Mouse (Mus musculus) heart, postnatal 0 days (tissue): ENCODE results near the gene Cldn7. TPM values are rescaled to one million over a fixed set of nuclear protein-coding genes. Genes with fewer than 3 reads are reported as not detected.

Experiments
- ATAC-seq: fragments of 200-750 bp; cut with Nextera tagmentation; 2 replicates; pipeline ENCODE4 v1.8.0; 2017; ENCODE audit warnings: low read depth, moderate number of reproducible peaks, moderate library complexity; ENCODE audit not compliant: insufficient read depth
- DNase-seq: peaks from one replicate; pipeline ENCODE4 v3.0.0-alpha.2; 2016; ENCODE audit warnings: low spot score
- H3K27ac ChIP-seq: fragments of 300-500 bp; sonication (generic); 2 replicates; pipeline ENCODE4 v1.5.1; 2014; ENCODE audit warnings: low read depth, mild to moderate bottlenecking
- H3K27me3 ChIP-seq: fragments of 300-500 bp; sonication (generic); 2 replicates; pipeline ENCODE4 v1.6.1; 2014; ENCODE audit warnings: low read length, mixed read lengths; ENCODE audit not compliant: control insufficient read depth, insufficient read depth
- H3K36me3 ChIP-seq: fragments of 300-500 bp; sonication (generic); replicated peaks from 2 replicates; pipeline ENCODE4 v1.6.1; 2014; ENCODE audit warnings: low read length, mixed read lengths; ENCODE audit not compliant: control insufficient read depth, insufficient read depth
- H3K4me1 ChIP-seq: fragments of 300-500 bp; sonication (generic); 2 replicates; pipeline ENCODE4 v1.6.1; 2014; ENCODE audit warnings: antibody characterized with exemption; ENCODE audit not compliant: control insufficient read depth, insufficient read depth
- H3K4me2 ChIP-seq: fragments of 300-500 bp; sonication (generic); 2 replicates; pipeline ENCODE4 v1.6.1; 2014; ENCODE audit warnings: low read depth, mild to moderate bottlenecking, low read length, moderate library complexity
- H3K4me3 ChIP-seq: fragments of 300-500 bp; sonication (generic); 2 replicates; pipeline ENCODE4 v1.5.1; 2014; ENCODE audit warnings: low read depth, low read length
- H3K9ac ChIP-seq: fragments of 300-500 bp; sonication (generic); replicated peaks from 2 replicates; pipeline ENCODE4 v1.6.1; 2014; ENCODE audit warnings: low read depth, low read length, mixed read lengths
- H3K9me3 ChIP-seq: fragments of 300-500 bp; sonication (generic); replicated peaks from 2 replicates; pipeline ENCODE4 v1.6.1; 2016; ENCODE audit warnings: low read length; ENCODE audit not compliant: control insufficient read depth
- CTCF ChIP-seq: IDR thresholded peaks from 2 replicates; pipeline ENCODE4 v1.5.1; 2016; ENCODE audit warnings: antibody characterized with exemption, control low read depth, low read depth
- EP300 ChIP-seq: IDR thresholded peaks from 2 replicates; pipeline ENCODE4 v1.6.1; 2016; ENCODE audit warnings: antibody characterized with exemption, low read depth
- WGBS: fragments of 180-500 bp; shearing (Covaris S2); extraction: QIAGEN DNeasy Blood & Tissue Kit; methylation state at CpG from one replicate; pipeline ENCODE4 v1.1.7; 2014; 5-methylcytosine and 5-hydroxymethylcytosine counted together
- polyA plus RNA-seq: library from polyadenylated mRNA; unstranded; fragments of >200 nt; fragmentation: Nextera tagmentation; extraction: Ambion mirVana; gene quantifications from 2 replicates; pipeline ENCODE4 v1.2.1, GENCODE M21; 2015
- total RNA-seq: library from RNA; depleted of rRNA; stranded (reverse); fragments of >200 nt; gene quantifications from 2 replicates; pipeline ENCODE4 v1.2.3, GENCODE M21; 2014; ENCODE audit warnings: low replicate concordance

The Cldn7 gene
- total and polyA plus RNA-seq, 2 experiments from 2014 or later: 0.64 TPM; not detected in 1

DNA sequence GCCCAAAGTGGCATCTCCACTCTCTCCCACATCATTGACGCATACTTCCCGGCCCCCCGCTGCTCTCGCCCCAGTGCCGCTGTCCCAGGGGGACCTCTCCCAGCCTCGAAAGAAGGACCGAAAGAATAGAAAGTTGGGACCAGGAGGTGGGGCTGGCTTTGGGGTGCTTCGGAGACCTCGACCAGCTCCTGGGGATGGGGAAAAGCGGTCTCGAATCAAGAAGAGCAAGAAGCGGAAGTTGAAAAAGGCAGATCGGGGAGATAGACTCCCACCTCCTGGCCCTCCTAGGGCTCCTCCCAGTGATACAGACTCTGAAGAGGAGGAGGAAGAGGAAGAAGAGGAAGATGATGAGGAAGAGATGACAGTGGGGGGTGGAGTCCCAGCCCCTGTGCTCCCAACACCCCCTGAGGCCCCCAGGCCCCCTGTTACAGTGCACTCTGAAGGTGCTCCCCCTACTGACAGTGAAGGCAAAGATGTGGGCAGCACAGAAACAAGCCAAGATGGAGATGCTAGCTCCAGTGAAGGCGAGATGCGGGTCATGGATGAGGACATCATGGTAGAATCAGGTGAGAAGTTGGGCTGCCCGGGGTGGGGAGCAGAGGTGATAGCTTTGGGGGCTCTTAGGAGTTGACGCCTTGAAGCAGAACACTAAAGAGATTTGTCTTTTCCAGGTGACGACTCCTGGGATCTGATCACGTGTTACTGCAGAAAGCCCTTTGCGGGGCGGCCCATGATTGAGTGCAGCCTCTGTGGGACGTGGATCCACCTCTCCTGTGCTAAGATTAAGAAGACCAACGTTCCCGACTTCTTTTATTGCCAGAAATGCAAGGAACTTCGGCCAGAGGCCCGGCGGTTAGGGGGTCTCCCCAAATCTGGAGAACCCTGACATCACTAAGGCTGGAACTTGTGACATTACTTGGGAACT lies 34.2 kb downstream of the Cldn7 start:
- Histone ChIP-seq H3K27me3 (no peaks in the 10 kb centered on the region), H3K4me1 (peaks cover 9% of the 10 kb centered on the region), H3K36me3 (peaks cover 35% of the 10 kb centered on the region), H3K27ac (no peak overlapping the region), H3K9me3 (no peaks in the 10 kb centered on the region), H3K4me3 (no peak overlapping the region), H3K9ac (no peak overlapping the region), H3K4me2 (no peak overlapping the region)
- no peak for DNase-seq
- TF ChIP-seq CTCF (peak; percentile 26; the same call in 1 of the 2 replicates), EP300 (no peak)
- WGBS: 88% methylated on average over 27 of the region's 27 CpGs
- ATAC-seq: no peak

DNA sequence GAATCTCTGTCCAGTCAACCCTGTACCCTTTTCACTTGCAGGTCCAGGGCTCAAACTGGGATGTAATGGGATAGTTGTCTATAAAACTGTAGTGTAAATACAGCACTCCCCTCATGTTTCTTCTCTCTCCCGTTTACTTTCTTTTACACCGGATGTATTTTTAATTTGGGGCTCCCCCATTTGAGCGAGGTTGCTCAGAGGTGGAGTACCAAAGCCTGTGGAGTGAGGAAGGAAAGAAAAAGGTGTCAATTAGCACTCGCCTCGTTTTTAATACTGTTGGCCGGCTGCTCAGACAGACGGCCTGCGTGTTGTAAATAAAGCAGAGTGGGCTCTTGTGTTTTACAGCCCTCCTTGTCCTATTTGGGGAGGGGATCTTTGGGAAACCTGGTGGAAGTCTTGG lies 35.1 kb downstream of the Cldn7 start:
- H3K27me3 ChIP-seq: no peaks in the 10 kb centered on the region
- H3K9ac ChIP-seq: no peak overlapping the region
- H3K27ac ChIP-seq: no peak overlapping the region
- ATAC-seq (no peak), DNase-seq (no peak)
- H3K36me3 ChIP-seq: peaks cover 27% of the 10 kb centered on the region
- no peaks in the 10 kb centered on the region for H3K9me3 ChIP-seq
- H3K4me3 ChIP-seq: no peak overlapping the region
- TF ChIP-seq EP300 (no peak), CTCF (no peak)
- H3K4me1 ChIP-seq: peaks cover 11% of the 10 kb centered on the region
- H3K4me2 ChIP-seq: no peak overlapping the region
- 89% methylated on average over 8 of the region's 8 CpGs for WGBS

DNA sequence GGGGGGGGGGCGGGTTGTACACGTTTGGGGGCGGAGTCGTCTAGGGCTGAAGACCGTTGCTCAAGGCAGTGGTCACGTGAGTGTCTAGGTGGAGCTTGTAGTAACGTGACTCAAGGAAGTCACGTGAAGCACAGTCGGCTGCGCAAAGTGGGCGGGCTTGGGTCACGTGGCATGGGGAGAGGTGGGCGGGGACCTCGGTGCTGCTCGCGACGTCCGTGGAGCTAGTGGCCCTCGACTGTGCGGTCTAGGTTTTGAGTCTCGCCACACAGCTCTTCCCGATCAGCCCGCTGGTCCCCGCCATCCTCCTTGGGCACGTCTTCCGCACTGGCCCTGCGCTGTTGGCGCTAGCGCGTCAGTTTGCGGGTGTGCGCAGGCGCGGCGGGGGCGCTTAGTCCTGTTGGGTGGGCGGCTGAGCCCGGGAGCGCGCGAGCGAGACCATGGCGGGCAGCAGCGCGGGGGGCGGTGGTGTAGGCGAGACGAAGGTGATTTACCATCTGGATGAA lies 35.9 kb downstream of the Cldn7 start, which contains the start of gene Dvl2:
Gene Dvl2, plus strand, starts transcription at position 200 of the 503 bp plus-strand sequence.
- Histone ChIP-seq H3K4me3 (peak within 1 kb of the TSS; percentile 86), H3K4me2 (peak within 1 kb of the TSS; percentile 96), H3K4me1 (peaks cover 11% of the 10 kb centered on the region), H3K9me3 (no peaks in the 10 kb centered on the region), H3K36me3 (peaks cover 32% of the 10 kb centered on the region), H3K9ac (peak within 1 kb of the TSS; percentile 77), H3K27me3 (no peaks in the 10 kb centered on the region), H3K27ac (peak within 1 kb of the TSS; percentile 87)
- ATAC-seq (peak; percentile 54), DNase-seq (peak; percentile 98)
- TF ChIP-seq EP300 (peak; percentile 79; the same call in 1 of the 2 replicates), CTCF (no peak)
- under 1% methylated on average over 46 of the region's 48 CpGs for WGBS

DNA sequence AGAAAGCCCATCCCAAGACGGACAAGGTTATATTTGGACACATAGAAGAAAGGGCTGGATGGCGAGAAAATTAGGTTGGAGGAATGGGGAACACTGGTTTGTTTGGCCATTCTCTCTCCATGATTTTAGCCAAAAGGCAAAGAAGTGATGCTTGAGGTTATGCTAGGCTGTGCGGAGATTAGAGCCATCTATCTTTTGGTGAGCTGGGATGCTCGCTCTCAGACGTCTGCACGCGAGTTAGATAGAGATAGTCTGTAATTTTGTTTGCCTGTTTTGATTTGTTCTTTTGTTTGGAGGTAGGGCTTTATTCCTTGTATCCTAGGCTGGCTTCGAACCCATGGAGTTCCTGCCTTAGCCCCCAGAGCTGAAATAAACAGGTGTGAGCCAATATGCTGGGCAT lies 36.6 kb downstream of the Cldn7 start:
- TF ChIP-seq EP300 (no peak), CTCF (no peak)
- peaks cover 38% of the 10 kb centered on the region for H3K36me3 ChIP-seq
- peak overlapping the region; percentile 77 for H3K9ac ChIP-seq
- H3K4me3 ChIP-seq: peak overlapping the region; percentile 86
- H3K4me1 ChIP-seq: peaks cover 11% of the 10 kb centered on the region
- H3K4me2 ChIP-seq: peak overlapping the region; percentile 96
- no peak for DNase-seq
- H3K27me3 ChIP-seq: no peaks in the 10 kb centered on the region
- 7% methylated on average over 8 of the region's 8 CpGs for WGBS
- ATAC-seq: no peak
- no peaks in the 10 kb centered on the region for H3K9me3 ChIP-seq
- peak overlapping the region; percentile 87; the same call in 1 of the 2 replicates for H3K27ac ChIP-seq

DNA sequence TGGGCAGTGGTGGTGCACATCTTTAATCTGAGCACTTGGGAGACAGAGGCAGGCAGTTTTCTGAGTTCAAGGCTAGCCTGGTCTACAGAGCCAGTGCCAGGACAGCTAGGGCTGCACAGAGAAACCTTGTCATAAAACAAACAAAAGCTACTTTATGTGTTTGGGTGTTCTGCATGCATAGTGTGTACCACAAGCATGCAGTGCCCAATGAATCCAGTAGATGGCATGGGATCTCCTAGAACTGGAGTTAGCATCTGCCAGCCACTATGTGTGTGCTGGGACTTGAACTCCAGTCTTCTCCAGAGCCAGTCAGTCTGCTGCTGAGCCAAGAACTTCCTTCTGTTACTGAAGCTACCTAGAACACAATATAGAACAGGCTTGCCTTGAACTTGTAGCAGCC lies 37.3 kb downstream of the Cldn7 start:
- H3K9ac ChIP-seq: no peak overlapping the region
- H3K27me3 ChIP-seq: no peaks in the 10 kb centered on the region
- H3K9me3 ChIP-seq: no peaks in the 10 kb centered on the region
- H3K4me1 ChIP-seq: peaks cover 11% of the 10 kb centered on the region
- DNase-seq: no peak
- H3K4me3 ChIP-seq: no peak overlapping the region
- ATAC-seq: no peak
- H3K27ac ChIP-seq: no peak overlapping the region
- H3K36me3 ChIP-seq: peaks cover 45% of the 10 kb centered on the region
- H3K4me2 ChIP-seq: peak overlapping the region; percentile 96; the same call in 1 of the 2 replicates
- TF ChIP-seq CTCF (peak; percentile 53), EP300 (no peak)
